Mouse (Mus musculus): Measurements from ENCODE around the gene Fbxo46.
A peak's percentile ranks its signal among the peaks of the same experiment; 100 is the strongest.

Gene Fbxo46

DNA sequence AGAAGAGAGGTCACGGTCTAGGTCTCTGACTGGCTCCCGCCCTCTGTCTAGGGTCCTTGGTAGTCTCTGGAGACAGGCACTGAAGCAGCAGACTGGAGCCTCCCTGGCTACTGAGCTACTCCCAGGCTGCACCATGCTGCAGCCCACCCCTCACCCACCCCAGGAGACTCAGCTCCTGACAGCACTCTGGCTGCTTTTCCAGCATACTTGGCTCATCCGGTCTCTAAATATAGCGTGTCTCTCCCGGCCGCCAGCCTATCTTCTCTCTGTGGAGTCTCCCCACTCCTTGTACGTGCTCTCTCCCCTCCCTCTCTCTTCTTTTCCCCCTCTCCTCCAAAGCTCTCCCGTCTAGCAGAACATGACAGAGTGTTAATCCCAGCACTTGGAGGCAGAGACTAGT is 50.5 kb downstream of the Fbxo46 start:
- DNase-seq (ENCODE audit: low spot score), result no peak

DNA sequence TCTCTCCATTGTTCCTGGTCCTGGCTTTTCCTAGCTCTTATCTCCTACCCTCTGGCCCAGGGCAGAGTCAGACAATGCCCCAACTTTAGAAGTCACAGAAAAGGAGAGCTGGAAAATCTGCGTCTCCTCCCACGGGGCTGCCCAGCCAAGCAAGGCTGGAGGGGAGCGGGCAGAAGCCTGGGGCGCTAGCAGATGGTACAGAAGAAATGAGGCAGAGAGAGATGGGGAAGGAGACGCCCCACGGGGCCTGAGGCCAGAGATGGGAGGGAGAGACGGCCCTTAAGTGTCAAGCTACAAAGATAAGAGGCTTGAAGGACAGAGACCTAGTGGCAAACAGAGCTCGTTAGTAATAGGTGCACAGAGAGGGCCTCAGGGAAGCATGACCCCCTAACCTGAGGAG is 52.2 kb downstream of the Fbxo46 start:
- no peak for DNase-seq (ENCODE audit: low spot score)

DNA sequence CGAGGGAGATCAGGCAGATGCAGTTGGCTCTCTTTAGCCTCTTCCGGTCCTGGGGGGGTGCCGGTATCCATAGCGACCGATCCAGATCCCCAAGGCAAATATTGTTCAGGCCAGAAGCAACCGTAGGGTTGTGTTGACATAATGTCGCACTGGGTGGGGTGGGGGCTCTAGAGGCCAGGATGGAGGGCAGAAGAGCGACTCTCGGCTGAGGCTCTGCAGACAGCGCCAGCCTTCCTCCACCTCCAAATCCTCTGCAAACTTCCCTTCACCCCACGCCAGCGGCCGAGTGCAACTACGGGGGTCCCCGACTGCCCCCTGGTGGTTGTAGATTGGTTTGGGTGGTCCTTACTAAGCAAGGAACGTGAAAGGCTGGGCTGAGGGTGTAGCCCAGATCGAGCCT is 53.2 kb downstream of the Fbxo46 start:
- DNase-seq (ENCODE audit: low spot score), result peak; percentile 89

DNA sequence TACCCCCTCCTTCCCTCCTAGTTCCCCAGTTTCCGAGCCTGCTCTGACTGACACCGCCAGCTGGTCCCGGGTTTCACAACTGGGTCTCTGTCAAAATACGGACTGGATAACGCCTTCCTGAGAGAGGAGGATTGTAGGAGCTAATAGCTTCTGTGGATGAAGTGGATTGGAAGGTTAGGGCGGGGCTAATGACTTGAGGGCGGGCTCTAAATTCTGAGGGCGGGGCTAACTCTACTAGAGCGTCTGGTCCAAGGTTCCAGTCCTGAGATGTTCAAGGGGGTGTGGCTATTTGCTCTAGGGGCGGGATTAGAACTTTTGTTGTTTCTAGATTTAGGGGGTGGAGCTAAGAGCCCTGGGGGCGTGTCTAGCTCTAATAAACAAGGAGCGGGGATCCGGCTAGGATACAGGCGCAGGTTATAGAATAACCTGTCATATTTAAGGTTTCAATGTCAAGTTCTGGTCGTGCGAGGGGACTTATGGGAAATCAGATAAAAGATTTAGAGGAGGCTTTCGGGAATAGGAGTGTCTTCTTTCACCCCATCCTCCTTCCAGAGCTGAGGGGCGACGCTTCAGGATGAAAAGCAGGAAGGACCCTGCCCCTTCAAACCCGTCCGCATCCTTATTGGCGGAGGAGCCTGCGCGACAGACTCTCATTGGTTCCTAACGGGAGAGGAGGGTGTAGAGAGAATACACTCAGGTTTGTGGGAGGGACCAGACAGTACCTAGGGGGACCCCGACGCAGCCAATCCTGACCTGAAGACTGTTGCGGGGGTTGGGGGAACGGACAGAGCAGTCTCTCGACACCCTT is 56.3 kb downstream of the Fbxo46 start, which contains the start of gene Eml2:
TSS of gene Eml2 (plus strand) at position 714 of the 808 bp plus-strand sequence.
- DNase-seq (ENCODE audit: low spot score), result peak; percentile 68

DNA sequence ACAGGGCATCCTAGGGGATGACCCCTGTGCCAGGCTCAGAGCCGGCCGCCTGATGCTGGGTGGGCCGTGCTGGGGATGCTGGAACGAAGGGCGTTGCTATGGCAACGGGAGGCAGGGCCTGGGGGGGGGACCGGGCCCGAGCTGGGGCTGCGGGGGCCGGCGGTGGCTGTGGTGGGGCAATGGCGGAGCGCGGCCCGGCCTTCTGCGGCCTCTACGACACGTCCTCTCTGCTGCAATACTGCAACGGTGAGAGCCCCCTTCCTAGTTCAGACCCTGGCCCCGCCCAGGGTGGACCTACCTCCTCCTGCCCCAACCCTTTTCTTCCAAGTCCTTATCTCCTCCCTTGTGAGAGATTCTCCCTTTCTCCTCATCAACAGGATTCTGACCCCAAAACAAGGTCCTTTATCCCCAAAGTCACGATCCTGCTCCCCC is 56.9 kb downstream of the Fbxo46 start:
- DNase-seq (ENCODE audit: low spot score), result no peak

DNA sequence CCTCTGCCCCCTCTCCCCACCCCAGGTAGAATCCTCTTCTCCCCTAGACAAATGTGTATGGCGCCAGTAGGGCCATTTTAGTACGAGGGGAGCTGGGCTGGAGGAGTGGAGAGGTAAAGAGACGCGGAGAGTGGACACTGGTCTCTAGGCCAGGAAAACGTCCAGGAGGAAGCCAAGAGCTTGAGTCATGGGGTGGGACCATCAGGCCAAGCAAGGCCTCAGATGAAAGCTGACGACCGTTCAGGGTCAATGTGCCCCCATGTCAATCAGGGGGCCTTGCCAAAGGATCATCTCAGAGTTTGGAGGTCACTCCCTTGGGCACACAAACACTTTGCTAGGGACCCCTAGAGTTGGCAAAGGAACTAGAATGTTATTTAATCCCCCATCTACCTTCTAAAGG is 57.6 kb downstream of the Fbxo46 start:
- no peak for DNase-seq (ENCODE audit: low spot score)

DNA sequence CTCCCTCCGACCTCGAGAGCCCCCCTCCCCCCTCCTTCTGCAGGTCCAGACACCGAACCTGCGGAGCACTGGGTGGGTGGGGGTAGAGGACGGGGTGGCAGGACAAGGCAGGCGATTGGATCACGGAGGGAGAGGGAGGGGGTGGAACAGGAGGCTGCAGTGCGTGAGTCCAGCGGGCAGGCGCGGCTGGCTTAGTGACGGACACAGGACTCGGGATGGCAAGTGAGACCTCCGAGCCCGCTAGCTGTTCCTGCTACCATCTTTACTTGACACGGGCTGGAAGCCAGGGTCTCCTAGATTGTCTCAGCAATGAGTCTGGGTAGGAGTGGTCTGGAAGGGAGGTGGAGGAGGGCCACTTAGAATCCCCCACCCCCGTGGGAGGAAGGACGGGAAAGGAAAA is 58.4 kb downstream of the Fbxo46 start:
- no peak for DNase-seq (ENCODE audit: low spot score)

DNA sequence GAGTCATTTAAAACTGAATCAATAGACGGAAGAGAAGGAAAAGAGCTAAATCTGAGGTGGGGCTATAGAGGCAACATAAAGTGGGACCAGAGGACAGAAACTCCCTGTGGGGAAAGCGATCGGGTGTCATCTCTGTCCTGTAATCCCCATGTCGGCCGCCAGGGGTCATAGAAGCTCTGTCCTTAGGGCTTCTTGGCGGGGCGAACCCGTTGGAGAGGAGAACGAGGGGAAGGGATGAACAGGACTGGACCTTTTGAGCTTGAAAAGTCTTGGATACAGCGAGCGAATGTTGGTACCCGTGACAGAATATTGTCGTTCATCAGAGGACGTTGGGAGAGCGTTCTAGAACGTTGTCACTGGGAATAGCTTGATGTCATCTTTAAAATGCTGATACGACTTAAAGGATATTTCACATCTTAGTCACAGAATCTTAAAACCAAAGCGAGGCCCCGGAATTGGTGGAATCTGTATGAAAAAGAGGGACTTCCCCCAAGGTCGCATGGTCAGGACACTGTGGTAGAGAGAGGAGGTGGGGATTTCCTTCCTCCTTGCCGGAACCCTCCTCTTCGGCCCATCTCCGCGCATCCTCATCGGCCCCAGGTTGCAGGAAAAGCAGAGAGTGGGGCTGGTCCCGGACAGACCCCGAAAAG is 58.9 kb downstream of the Fbxo46 start:
- peak; percentile 77 for DNase-seq (ENCODE audit: low spot score)

DNA sequence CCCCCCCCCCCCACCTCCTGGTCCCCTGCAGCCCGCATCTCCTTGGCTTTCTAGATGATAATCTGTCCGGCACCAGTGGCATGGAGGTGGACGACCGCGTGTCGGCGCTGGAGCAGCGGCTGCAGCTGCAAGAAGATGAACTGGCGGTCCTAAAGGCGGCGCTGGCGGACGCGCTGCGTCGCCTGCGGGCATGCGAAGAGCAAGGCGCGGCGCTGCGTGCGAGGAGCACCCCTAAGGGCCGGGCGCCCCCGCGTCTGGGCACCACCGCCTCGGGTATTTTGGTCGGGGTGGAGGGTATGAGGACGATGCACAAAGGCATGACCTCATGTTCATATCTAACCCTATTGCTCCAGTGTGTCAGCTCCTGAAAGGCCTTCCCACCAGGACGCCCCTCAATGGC is 59.5 kb downstream of the Fbxo46 start:
- peak; percentile 90 for DNase-seq (ENCODE audit: low spot score)

DNA sequence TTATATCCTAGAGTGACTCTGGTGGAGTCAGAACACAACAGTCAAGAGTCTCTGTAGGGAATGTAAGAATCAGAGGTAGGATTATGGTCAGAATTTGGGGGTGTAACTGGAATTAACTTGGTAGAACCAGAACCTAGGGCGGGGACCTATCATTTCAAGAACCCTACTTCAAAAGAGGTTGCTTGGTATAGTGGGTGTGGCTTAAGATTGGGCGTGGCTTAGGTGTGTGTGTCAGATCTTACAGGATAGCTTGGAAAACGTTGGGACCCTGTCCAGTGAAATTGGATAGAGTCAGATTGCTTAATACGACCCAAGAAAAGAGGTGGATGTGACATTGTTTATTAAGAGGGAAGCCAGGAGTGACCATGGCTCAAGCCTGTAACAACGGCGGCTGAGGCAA is 60.3 kb downstream of the Fbxo46 start:
- DNase-seq (ENCODE audit: low spot score), result no peak

DNA sequence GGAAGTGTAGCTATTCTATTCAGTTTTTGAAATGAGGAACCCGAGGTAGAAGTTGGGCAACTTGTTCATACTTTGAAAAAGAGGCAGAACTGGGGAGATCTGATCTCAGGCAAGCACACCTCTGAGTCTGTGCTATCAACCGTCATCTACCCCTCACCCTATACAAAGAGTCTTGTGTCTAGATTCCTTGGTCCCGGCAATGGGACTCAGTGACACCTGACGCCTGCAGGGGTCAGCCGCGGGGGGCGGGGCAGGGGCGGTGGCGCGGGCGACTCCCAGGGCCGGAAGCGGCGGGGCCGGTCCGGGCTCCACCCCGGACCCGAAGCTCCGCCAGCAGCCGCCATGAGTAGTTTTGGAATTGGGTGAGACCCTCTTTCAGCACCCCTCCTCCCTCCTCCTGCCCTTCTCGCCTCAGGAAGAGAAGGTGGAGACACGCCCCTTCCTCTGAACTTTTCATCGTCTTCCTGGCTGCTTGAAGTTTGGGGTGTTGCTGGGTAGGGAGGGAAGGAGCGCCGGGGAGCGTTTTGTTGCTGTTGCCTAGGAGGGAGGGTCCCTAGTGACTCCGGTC is 61.3 kb downstream of the Fbxo46 start:
- DNase-seq (ENCODE audit: low spot score), result peak; percentile 56

DNA sequence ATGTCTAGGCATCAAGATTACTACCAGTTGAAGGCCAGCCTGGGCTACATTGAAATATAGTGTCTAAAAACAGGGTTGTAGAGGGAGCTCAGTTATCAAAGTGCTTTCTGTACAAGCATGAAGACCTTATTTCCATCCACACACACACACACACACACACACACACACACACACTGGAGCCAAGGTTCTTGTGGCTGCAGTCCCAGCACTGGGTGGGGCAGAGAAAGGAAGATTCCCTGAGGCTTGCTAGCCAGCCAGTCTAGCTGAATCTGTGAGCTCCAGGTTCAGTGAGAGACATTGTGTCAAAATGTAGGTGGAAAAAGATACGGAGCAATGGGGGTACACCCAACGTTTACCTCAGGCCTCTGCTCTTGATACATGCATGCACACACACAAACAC is 64.6 kb downstream of the Fbxo46 start:
- DNase-seq (ENCODE audit: low spot score), result no peak

DNA sequence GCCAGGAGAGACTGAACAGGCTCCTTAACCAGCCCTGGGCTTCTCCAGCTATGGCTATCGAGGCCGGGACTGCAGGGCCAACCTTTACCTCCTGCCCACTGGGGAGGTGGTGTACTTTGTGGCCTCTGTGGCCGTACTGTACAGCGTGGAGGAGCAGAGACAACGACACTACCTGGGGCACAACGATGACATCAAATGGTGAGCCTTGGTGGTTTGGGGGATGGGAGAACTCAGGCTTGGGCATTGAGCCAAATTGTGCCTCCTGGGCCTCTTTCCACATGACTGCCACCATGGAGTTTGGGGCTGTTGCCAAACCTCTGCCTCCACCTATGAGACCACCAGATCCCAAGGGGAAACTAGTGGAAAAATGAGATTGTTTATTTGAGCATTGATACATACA is 65.1 kb downstream of the Fbxo46 start:
- no peak for DNase-seq (ENCODE audit: low spot score)

Data from embryo, embryonic 10 days (tissue).